Mouse (Mus musculus): ENCODE data around the gene Sycn. TPM values are rescaled to one million over a fixed set of nuclear protein-coding genes. Genes with fewer than 3 reads are reported as not detected.

The Sycn gene
- polyA plus RNA-seq, 1 experiment from 2014 or later, result not detected

- H3K4me1 ChIP-seq, result peaks cover 12% of the 10 kb centered on the region; the same call in 1 of the 2 replicates
- no peak for ATAC-seq (ENCODE audit: low FRiP score, low read depth)
- peaks cover 43% of the 10 kb centered on the region for H3K27me3 ChIP-seq (replicated peaks)
- no peak overlapping the region for H3K4me3 ChIP-seq
- H3K4me2 ChIP-seq (replicated peaks), result peak overlapping the region; percentile 54
- H3K27ac ChIP-seq, result no peak overlapping the region
- H3K36me3 ChIP-seq, result no peaks in the 10 kb centered on the region
- H3K9ac ChIP-seq, result no peak overlapping the region
- WGBS, result 3% methylated on average over 27 of the region's 27 CpGs
- H3K9me3 ChIP-seq, result no peaks in the 10 kb centered on the region
Measured at GRCm38 (mm10) chr7:28544051-28544601, 3.4 kb downstream of the Sycn start.

GRCm38 (mm10) chr7:28545048-28545890 lies 4.6 kb downstream of the Sycn start:
- no peaks in the 10 kb centered on the region for H3K36me3 ChIP-seq
- H3K4me3 ChIP-seq, result no peak overlapping the region
- H3K9me3 ChIP-seq, result no peaks in the 10 kb centered on the region
- no peak overlapping the region for H3K4me2 ChIP-seq (replicated peaks)
- peaks cover 12% of the 10 kb centered on the region; the same call in 1 of the 2 replicates for H3K4me1 ChIP-seq
- H3K27ac ChIP-seq, result no peak overlapping the region
- WGBS, result 23% methylated on average over 14 of the region's 14 CpGs
- H3K9ac ChIP-seq, result no peak overlapping the region
- peaks cover 43% of the 10 kb centered on the region for H3K27me3 ChIP-seq (replicated peaks)
- ATAC-seq (ENCODE audit: low FRiP score, low read depth), result no peak

GRCm38 (mm10) chr7:28545891-28546210 lies 5.2 kb downstream of the Sycn start:
- Histone ChIP-seq H3K36me3 (no peaks in the 10 kb centered on the region), H3K9me3 (no peaks in the 10 kb centered on the region), H3K9ac (no peak overlapping the region), H3K27me3 (replicated peaks) (peaks cover 43% of the 10 kb centered on the region), H3K4me3 (no peak overlapping the region), H3K4me2 (replicated peaks) (0 out of 2 replicates have a peak overlapping the region, but pooled peaks have one; percentile 61), H3K4me1 (peaks cover 12% of the 10 kb centered on the region; the same call in 1 of the 2 replicates), H3K27ac (no peak overlapping the region)
- 48% methylated on average over 7 of the region's 7 CpGs for WGBS
- ATAC-seq (ENCODE audit: low FRiP score, low read depth), result no peak

DNA sequence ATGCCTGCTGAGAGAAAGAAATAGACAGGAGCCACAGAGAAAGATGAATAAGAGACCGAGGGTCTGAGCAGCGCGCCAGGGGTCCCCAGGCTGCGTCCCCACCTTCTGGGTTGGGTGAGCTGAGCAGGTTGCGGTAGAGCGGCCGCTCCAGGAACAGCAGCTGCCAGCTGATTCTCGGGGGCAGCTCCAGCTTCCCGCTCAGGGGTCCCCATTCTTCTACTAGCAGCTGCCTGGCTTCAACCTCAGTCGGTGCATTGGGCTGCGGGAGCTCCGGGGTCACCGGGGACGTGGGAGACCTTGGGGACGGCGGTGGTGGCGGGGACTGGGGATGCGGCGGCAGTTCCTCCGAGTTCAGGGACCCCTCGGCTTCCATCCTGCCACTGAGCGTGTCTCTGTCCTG lies 6.0 kb downstream of the Sycn start:
- H3K9me3 ChIP-seq, result no peaks in the 10 kb centered on the region
- H3K9ac ChIP-seq, result peak overlapping the region; percentile 13; the same call in 1 of the 2 replicates
- peak overlapping the region; percentile 61 for H3K4me2 ChIP-seq (replicated peaks)
- H3K4me1 ChIP-seq, result peaks cover 12% of the 10 kb centered on the region; the same call in 1 of the 2 replicates
- H3K4me3 ChIP-seq, result peak overlapping the region; percentile 33
- H3K27me3 ChIP-seq (replicated peaks), result peaks cover 43% of the 10 kb centered on the region
- H3K27ac ChIP-seq, result no peak overlapping the region
- 3% methylated on average over 22 of the region's 22 CpGs for WGBS
- no peaks in the 10 kb centered on the region for H3K36me3 ChIP-seq
- ATAC-seq (ENCODE audit: low FRiP score, low read depth), result peak; percentile 23; the same call in 1 of the 2 replicates

DNA sequence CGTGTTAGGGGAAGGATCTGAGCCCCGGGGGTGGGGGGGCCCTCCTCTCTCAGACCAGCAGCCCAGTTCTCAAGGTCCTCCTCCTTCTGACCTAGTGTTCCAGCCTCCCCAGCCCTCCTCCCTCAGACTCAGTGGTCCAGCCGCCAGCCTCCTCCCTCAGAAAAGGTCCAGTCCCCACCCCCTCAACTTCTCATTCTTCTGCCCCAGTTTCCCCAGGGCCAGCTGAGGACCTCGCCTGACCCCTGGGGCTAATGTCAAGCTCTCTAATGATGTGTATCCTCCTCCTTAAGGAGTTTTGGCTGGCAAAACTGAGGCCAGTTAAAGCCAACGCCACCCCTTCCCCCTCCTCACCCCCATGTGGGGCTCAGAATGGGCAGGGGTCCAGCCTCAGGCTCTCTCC lies 6.5 kb downstream of the Sycn start, which contains the start of gene Nccrp1:
TSS of gene Nccrp1 (minus strand) at position 101 of the 400 bp plus-strand sequence.
- 0 out of 2 replicates have a peak, but pooled peaks have one; percentile 9 for ATAC-seq (ENCODE audit: low FRiP score, low read depth)
- peaks cover 43% of the 10 kb centered on the region for H3K27me3 ChIP-seq (replicated peaks)
- H3K9me3 ChIP-seq, result 0 out of 2 replicates have a peak, but pooled peaks cover 1% of the 10 kb centered on the region
- WGBS, result 5% methylated on average over 5 of the region's 5 CpGs
- peak within 1 kb of the TSS; percentile 61 for H3K4me2 ChIP-seq (replicated peaks)
- no peaks in the 10 kb centered on the region for H3K36me3 ChIP-seq
- H3K27ac ChIP-seq, result no peak within 1 kb of the TSS
- H3K4me1 ChIP-seq, result peaks cover 12% of the 10 kb centered on the region; the same call in 1 of the 2 replicates
- peak within 1 kb of the TSS; percentile 13; the same call in 1 of the 2 replicates for H3K9ac ChIP-seq
- peak within 1 kb of the TSS; percentile 33 for H3K4me3 ChIP-seq

DNA sequence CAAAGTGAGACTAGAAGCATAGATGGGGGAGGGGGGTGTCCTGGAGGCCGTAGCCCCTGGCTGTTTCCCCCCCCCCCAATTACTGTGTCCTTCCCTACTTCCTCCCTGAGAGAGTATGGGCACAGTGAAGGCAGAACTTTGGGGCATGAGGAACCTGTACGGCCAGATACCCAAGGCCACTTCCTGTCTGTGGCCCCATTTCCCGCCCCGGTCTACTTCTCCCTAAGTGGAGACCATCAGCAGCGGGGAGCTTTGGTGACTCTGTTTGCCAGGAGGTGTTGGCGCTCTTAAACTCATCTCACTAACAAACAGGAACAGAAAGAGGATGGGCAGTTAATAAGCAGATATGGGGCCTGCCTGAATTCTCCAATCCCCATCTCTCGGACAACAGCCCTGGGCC lies 6.9 kb downstream of the Sycn start:
- Histone ChIP-seq H3K4me2 (replicated peaks) (peak overlapping the region; percentile 61; the same call in 1 of the 2 replicates), H3K4me1 (peaks cover 12% of the 10 kb centered on the region; the same call in 1 of the 2 replicates), H3K36me3 (no peaks in the 10 kb centered on the region), H3K9me3 (0 out of 2 replicates have a peak, but pooled peaks cover 6% of the 10 kb centered on the region), H3K27me3 (replicated peaks) (peaks cover 43% of the 10 kb centered on the region), H3K4me3 (no peak overlapping the region), H3K9ac (no peak overlapping the region), H3K27ac (no peak overlapping the region)
- 70% methylated on average over 7 of the region's 7 CpGs for WGBS
- ATAC-seq (ENCODE audit: low FRiP score, low read depth), result no peak

- H3K27me3 ChIP-seq (replicated peaks), result peaks cover 4% of the 10 kb centered on the region; the same call in 1 of the 2 replicates
- H3K4me1 ChIP-seq, result no peaks in the 10 kb centered on the region
- H3K4me2 ChIP-seq (replicated peaks), result no peak overlapping the region
- no peak overlapping the region for H3K9ac ChIP-seq
- WGBS, result 94% methylated on average over 6 of the region's 6 CpGs
- H3K36me3 ChIP-seq, result no peaks in the 10 kb centered on the region
- no peak overlapping the region for H3K4me3 ChIP-seq
- no peak overlapping the region for H3K27ac ChIP-seq
- ATAC-seq (ENCODE audit: low FRiP score, low read depth), result no peak
- 0 out of 2 replicates have a peak, but pooled peaks cover 6% of the 10 kb centered on the region for H3K9me3 ChIP-seq
Measured at GRCm38 (mm10) chr7:28553076-28553475, 12.4 kb downstream of the Sycn start.

- H3K27ac ChIP-seq, result no peak overlapping the region
Measured at GRCm38 (mm10) chr7:28555939-28556535, 15.4 kb downstream of the Sycn start.

DNA sequence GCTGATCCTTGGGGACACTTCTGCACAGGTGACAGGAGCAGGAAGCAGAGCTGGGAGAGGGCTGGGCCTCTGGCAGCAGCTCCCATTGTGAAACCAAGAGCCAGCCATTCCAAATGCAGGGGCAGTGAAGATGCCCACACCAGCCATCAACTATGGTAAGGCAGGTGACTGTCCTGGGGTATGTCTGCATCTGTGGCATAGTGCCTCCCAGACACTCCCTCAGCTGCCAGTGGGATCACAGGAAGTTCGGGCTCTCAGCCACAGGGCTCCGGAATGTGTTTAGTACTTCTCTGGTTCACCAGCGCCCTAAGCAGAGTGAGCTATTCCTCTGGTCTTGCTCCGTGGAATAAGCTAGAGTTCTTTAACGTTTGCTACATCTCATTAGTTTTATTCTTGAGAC lies 16.4 kb downstream of the Sycn start:
- H3K36me3 ChIP-seq, result peaks cover 33% of the 10 kb centered on the region
- 0 out of 2 replicates have a peak, but pooled peaks cover 6% of the 10 kb centered on the region for H3K9me3 ChIP-seq
- no peak for ATAC-seq (ENCODE audit: low FRiP score, low read depth)
- no peak overlapping the region for H3K4me2 ChIP-seq (replicated peaks)
- no peaks in the 10 kb centered on the region for H3K4me1 ChIP-seq
- no peak overlapping the region for H3K9ac ChIP-seq
- H3K27me3 ChIP-seq (replicated peaks), result no peaks in the 10 kb centered on the region
- H3K27ac ChIP-seq, result no peak overlapping the region
- H3K4me3 ChIP-seq, result no peak overlapping the region
- WGBS, result 72% methylated on average over 5 of the region's 5 CpGs

More at GRCm38 (mm10) chr7:28555939-28556535, 15.4 kb downstream of the Sycn start:
- H3K27me3 ChIP-seq (replicated peaks), result no peaks in the 10 kb centered on the region
- no peak overlapping the region for H3K4me2 ChIP-seq (replicated peaks)
- H3K36me3 ChIP-seq, result peaks cover 27% of the 10 kb centered on the region
- H3K9me3 ChIP-seq, result 0 out of 2 replicates have a peak, but pooled peaks cover 6% of the 10 kb centered on the region
- 26% methylated on average over 5 of the region's 5 CpGs for WGBS
- H3K9ac ChIP-seq, result no peak overlapping the region
- no peak for ATAC-seq (ENCODE audit: low FRiP score, low read depth)
- no peaks in the 10 kb centered on the region for H3K4me1 ChIP-seq
- no peak overlapping the region for H3K4me3 ChIP-seq

DNA sequence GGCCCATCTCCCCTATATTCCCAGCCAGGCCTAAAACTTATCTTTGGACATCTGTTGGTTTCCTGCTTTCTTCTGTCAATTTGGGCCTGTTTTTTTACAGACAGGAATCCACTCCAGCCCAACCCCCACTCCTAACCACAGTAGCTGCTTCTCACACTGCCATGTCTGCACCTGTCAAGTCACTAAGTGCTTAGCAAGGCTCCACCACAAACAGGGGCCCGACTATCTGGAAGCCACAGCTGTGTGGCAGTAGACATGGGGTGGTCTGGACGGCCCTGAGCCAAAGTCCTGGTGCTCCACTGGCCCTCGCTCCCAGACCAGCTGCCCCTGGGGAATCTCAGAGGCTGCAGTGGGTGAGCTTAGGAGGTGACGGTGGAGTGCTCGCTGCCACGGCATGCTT lies 17.0 kb downstream of the Sycn start:
- Histone ChIP-seq H3K9ac (no peak overlapping the region), H3K4me3 (no peak overlapping the region), H3K9me3 (no peaks in the 10 kb centered on the region), H3K4me1 (no peaks in the 10 kb centered on the region), H3K27me3 (replicated peaks) (no peaks in the 10 kb centered on the region), H3K36me3 (peaks cover 39% of the 10 kb centered on the region), H3K4me2 (replicated peaks) (no peak overlapping the region), H3K27ac (no peak overlapping the region)
- ATAC-seq (ENCODE audit: low FRiP score, low read depth), result no peak
- WGBS, result 83% methylated on average over 6 of the region's 6 CpGs

- no peak for ATAC-seq (ENCODE audit: low FRiP score, low read depth)
- H3K9me3 ChIP-seq, result no peaks in the 10 kb centered on the region
- 64% methylated on average over 4 of the region's 4 CpGs for WGBS
- H3K27me3 ChIP-seq (replicated peaks), result no peaks in the 10 kb centered on the region
- H3K27ac ChIP-seq, result no peak overlapping the region
- H3K36me3 ChIP-seq, result peaks cover 47% of the 10 kb centered on the region
- H3K9ac ChIP-seq, result no peak overlapping the region
- H3K4me3 ChIP-seq, result no peak overlapping the region
- no peak overlapping the region for H3K4me2 ChIP-seq (replicated peaks)
- H3K4me1 ChIP-seq, result no peaks in the 10 kb centered on the region
Measured at GRCm38 (mm10) chr7:28558486-28558885, 17.8 kb downstream of the Sycn start.

DNA sequence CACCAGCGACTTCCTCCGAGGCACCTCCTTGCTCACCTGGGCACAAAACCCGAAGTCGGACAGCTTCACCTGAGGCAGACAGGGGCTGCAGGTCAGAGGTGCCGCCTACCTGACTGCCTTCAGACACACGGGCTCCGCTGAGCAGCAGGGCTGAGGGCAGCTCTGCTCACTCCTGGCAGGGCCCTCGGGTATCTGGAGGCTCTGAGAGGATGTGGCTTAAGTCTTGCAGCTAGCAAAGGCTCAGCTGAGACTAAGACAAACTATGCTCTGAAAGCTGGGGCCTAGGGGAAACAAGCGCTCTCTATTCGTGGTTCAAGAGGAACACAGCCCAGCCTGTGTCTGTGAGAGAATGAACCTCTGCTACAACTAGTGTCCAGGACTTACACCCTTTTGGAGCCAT lies 20.2 kb downstream of the Sycn start:
- no peak overlapping the region for H3K27ac ChIP-seq
- no peak overlapping the region for H3K4me3 ChIP-seq
- ATAC-seq (ENCODE audit: low FRiP score, low read depth), result no peak
- H3K4me2 ChIP-seq (replicated peaks), result no peak overlapping the region
- H3K27me3 ChIP-seq (replicated peaks), result no peaks in the 10 kb centered on the region
- 94% methylated on average over 10 of the region's 10 CpGs for WGBS
- H3K36me3 ChIP-seq, result peaks cover 70% of the 10 kb centered on the region
- no peak overlapping the region for H3K9ac ChIP-seq
- no peaks in the 10 kb centered on the region for H3K4me1 ChIP-seq
- no peaks in the 10 kb centered on the region for H3K9me3 ChIP-seq
